Mouse (Mus musculus) neural tube, embryonic 15.5 days (tissue): ENCODE data around the gene Fam72a. TPM values are rescaled to one million over a fixed set of nuclear protein-coding genes. Genes with fewer than 3 reads are reported as not detected.

Source experiments
- ATAC-seq: fragments of 200-750 bp; cut with Nextera tagmentation; 2 replicates; pipeline ENCODE4 v1.8.0; 2017; ENCODE audit warnings: mild to moderate bottlenecking, moderate TSS enrichment, moderate library complexity; ENCODE audit not compliant: low FRiP score
- H3K27ac ChIP-seq: fragments of 300-500 bp; sonication (generic); replicated peaks from 2 replicates; pipeline ENCODE4 v1.5.1; 2015; ENCODE audit warnings: mild to moderate bottlenecking, inconsistent platforms
- H3K27me3 ChIP-seq: fragments of 300-500 bp; sonication (generic); replicated peaks from 2 replicates; pipeline ENCODE4 v1.6.1; 2015; ENCODE audit warnings: inconsistent platforms
- H3K36me3 ChIP-seq: fragments of 300-500 bp; sonication (generic); 2 replicates; pipeline ENCODE4 v1.6.1; 2015; ENCODE audit warnings: inconsistent platforms
- H3K4me1 ChIP-seq: fragments of 300-500 bp; sonication (generic); 2 replicates; pipeline ENCODE4 v1.6.1; 2015; ENCODE audit warnings: inconsistent platforms
- H3K4me2 ChIP-seq: fragments of 300-500 bp; sonication (generic); 2 replicates; pipeline ENCODE4 v1.6.1; 2015; ENCODE audit warnings: inconsistent platforms, mild to moderate bottlenecking, moderate library complexity
- H3K4me3 ChIP-seq: fragments of 300-500 bp; sonication (generic); replicated peaks from 2 replicates; pipeline ENCODE4 v1.5.1; 2015; ENCODE audit warnings: mild to moderate bottlenecking, inconsistent platforms
- H3K9ac ChIP-seq: fragments of 300-500 bp; sonication (generic); replicated peaks from 2 replicates; pipeline ENCODE4 v1.6.1; 2015; ENCODE audit warnings: mild to moderate bottlenecking, inconsistent platforms
- H3K9me3 ChIP-seq: fragments of 300-500 bp; sonication (generic); replicated peaks from 2 replicates; pipeline ENCODE4 v1.6.1; 2016; ENCODE audit warnings: inconsistent platforms
- WGBS: fragments of 180-500 bp; shearing (Covaris S2); methylation state at CpG from one replicate; pipeline ENCODE4 v1.1.7; 2015; ENCODE audit warnings: mixed read lengths; 5-methylcytosine and 5-hydroxymethylcytosine counted together
- polyA plus RNA-seq: library from polyadenylated mRNA; unstranded; fragments of >200 nt; fragmentation: Nextera tagmentation; extraction: Ambion mirVana; gene quantifications from 2 replicates; pipeline ENCODE4 v1.2.1, GENCODE M21; 2015

Gene Fam72a
- polyA plus RNA-seq, 1 experiment from 2014 or later: 1.2 TPM

- Histone ChIP-seq H3K27ac (no peak overlapping the region), H3K4me2 (no peak overlapping the region), H3K4me3 (no peak overlapping the region), H3K4me1 (peaks cover 11% of the 10 kb centered on the region), H3K36me3 (no peaks in the 10 kb centered on the region), H3K9me3 (no peaks in the 10 kb centered on the region), H3K9ac (no peak overlapping the region), H3K27me3 (no peaks in the 10 kb centered on the region)
- ATAC-seq: no peak
These were observed 16.6 kb upstream of the Fam72a start for GRCm38 (mm10) chr1:131511131-131511530.

GRCm38 (mm10) chr1:131511661-131512500, 15.8 kb upstream of the Fam72a start:
- Histone ChIP-seq H3K4me3 (no peak overlapping the region), H3K4me1 (peaks cover 8% of the 10 kb centered on the region), H3K27ac (no peak overlapping the region), H3K36me3 (no peaks in the 10 kb centered on the region), H3K4me2 (no peak overlapping the region), H3K9ac (no peak overlapping the region), H3K27me3 (no peaks in the 10 kb centered on the region), H3K9me3 (no peaks in the 10 kb centered on the region)
- ATAC-seq: no peak
- WGBS: 77% methylated on average over 3 of the region's 3 CpGs

- Histone ChIP-seq H3K9ac (no peak overlapping the region), H3K36me3 (no peaks in the 10 kb centered on the region), H3K27me3 (no peaks in the 10 kb centered on the region), H3K4me2 (no peak overlapping the region), H3K9me3 (no peaks in the 10 kb centered on the region), H3K4me1 (peaks cover 10% of the 10 kb centered on the region), H3K27ac (no peak overlapping the region), H3K4me3 (no peak overlapping the region)
- 89% methylated on average over 2 of the region's 2 CpGs for WGBS
- no peak for ATAC-seq
These were observed 14.6 kb upstream of the Fam72a start for GRCm38 (mm10) chr1:131513136-131513535.

- no peaks in the 10 kb centered on the region for H3K9me3 ChIP-seq
- H3K4me2 ChIP-seq: no peak overlapping the region
- no peak overlapping the region for H3K9ac ChIP-seq
- H3K4me3 ChIP-seq: no peak overlapping the region
- H3K27ac ChIP-seq: no peak overlapping the region
- H3K27me3 ChIP-seq: no peaks in the 10 kb centered on the region
- no peak for ATAC-seq
- no peaks in the 10 kb centered on the region for H3K36me3 ChIP-seq
- H3K4me1 ChIP-seq: peaks cover 10% of the 10 kb centered on the region
- WGBS: 73% methylated on average over 1 of the region's 1 CpGs
These were observed 13.5 kb upstream of the Fam72a start for GRCm38 (mm10) chr1:131514197-131514596.

- Histone ChIP-seq H3K4me3 (no peak overlapping the region), H3K4me2 (no peak overlapping the region), H3K9ac (no peak overlapping the region), H3K27ac (no peak overlapping the region), H3K9me3 (no peaks in the 10 kb centered on the region), H3K36me3 (no peaks in the 10 kb centered on the region), H3K4me1 (peaks cover 26% of the 10 kb centered on the region), H3K27me3 (no peaks in the 10 kb centered on the region)
- 100% methylated on average over 3 of the region's 3 CpGs for WGBS
- no peak for ATAC-seq
These were observed 11.1 kb upstream of the Fam72a start for GRCm38 (mm10) chr1:131516588-131516987.

- no peak for ATAC-seq
These were observed 3.9 kb upstream of the Fam72a start for GRCm38 (mm10) chr1:131523794-131524193.

GRCm38 (mm10) chr1:131525101-131525585, 2.6 kb upstream of the Fam72a start:
- H3K4me1 ChIP-seq: peaks cover 52% of the 10 kb centered on the region
- under 1% methylated on average over 26 of the region's 26 CpGs for WGBS

More at GRCm38 (mm10) chr1:131523794-131524193, 3.9 kb upstream of the Fam72a start:
- Histone ChIP-seq H3K4me2 (peak overlapping the region; percentile 84), H3K9ac (peak overlapping the region; percentile 94), H3K27ac (peak overlapping the region; percentile 94), H3K9me3 (no peaks in the 10 kb centered on the region), H3K4me3 (peak overlapping the region; percentile 67), H3K36me3 (no peaks in the 10 kb centered on the region), H3K27me3 (no peaks in the 10 kb centered on the region), H3K4me1 (peaks cover 58% of the 10 kb centered on the region)
- 32% methylated on average over 3 of the region's 3 CpGs for WGBS

GRCm38 (mm10) chr1:131525586-131526271, 2.0 kb upstream of the Fam72a start:
- Histone ChIP-seq H3K4me2 (peak overlapping the region; percentile 84), H3K4me1 (peaks cover 50% of the 10 kb centered on the region), H3K9ac (peak overlapping the region; percentile 94), H3K36me3 (no peaks in the 10 kb centered on the region), H3K9me3 (no peaks in the 10 kb centered on the region), H3K27ac (peak overlapping the region; percentile 94), H3K4me3 (peak overlapping the region; percentile 67), H3K27me3 (no peaks in the 10 kb centered on the region)
- under 1% methylated on average over 41 of the region's 41 CpGs for WGBS
- no peak for ATAC-seq

More at GRCm38 (mm10) chr1:131525101-131525585, 2.6 kb upstream of the Fam72a start:
- Histone ChIP-seq H3K4me3 (peak overlapping the region; percentile 67), H3K4me2 (peak overlapping the region; percentile 84), H3K9me3 (no peaks in the 10 kb centered on the region), H3K27ac (peak overlapping the region; percentile 94), H3K36me3 (no peaks in the 10 kb centered on the region), H3K9ac (peak overlapping the region; percentile 94), H3K27me3 (no peaks in the 10 kb centered on the region)
- no peak for ATAC-seq

GRCm38 (mm10) chr1:131526371-131527270, 1.1 kb upstream of the Fam72a start:
- peaks cover 42% of the 10 kb centered on the region for H3K4me1 ChIP-seq
- H3K27ac ChIP-seq: peak overlapping the region; percentile 94
- ATAC-seq: peak; percentile 42
- 0% methylated on average over 77 of the region's 81 CpGs for WGBS
- H3K4me2 ChIP-seq: peak overlapping the region; percentile 84
- peak overlapping the region; percentile 67 for H3K4me3 ChIP-seq
- H3K9me3 ChIP-seq: no peaks in the 10 kb centered on the region
- peak overlapping the region; percentile 94 for H3K9ac ChIP-seq
- H3K36me3 ChIP-seq: no peaks in the 10 kb centered on the region
- no peaks in the 10 kb centered on the region for H3K27me3 ChIP-seq

- under 1% methylated on average over 34 of the region's 34 CpGs for WGBS
- H3K27ac ChIP-seq: peak overlapping the region; percentile 75
These were observed 391 bp downstream of the Fam72a start for GRCm38 (mm10) chr1:131528081-131528507.

GRCm38 (mm10) chr1:131528561-131529166, 961 bp downstream of the Fam72a start:
- WGBS: 1% methylated on average over 9 of the region's 9 CpGs
- no peak for ATAC-seq
- H3K27ac ChIP-seq: peak overlapping the region; percentile 75; the same call in 1 of the 2 replicates
- H3K9me3 ChIP-seq: no peaks in the 10 kb centered on the region
- peaks cover 24% of the 10 kb centered on the region for H3K4me1 ChIP-seq
- no peaks in the 10 kb centered on the region for H3K27me3 ChIP-seq
- H3K36me3 ChIP-seq: no peaks in the 10 kb centered on the region
- H3K9ac ChIP-seq: peak overlapping the region; percentile 34
- peak overlapping the region; percentile 67 for H3K4me3 ChIP-seq
- peak overlapping the region; percentile 97 for H3K4me2 ChIP-seq

More at GRCm38 (mm10) chr1:131528081-131528507, 391 bp downstream of the Fam72a start:
- no peaks in the 10 kb centered on the region for H3K36me3 ChIP-seq
- no peaks in the 10 kb centered on the region for H3K9me3 ChIP-seq
- no peaks in the 10 kb centered on the region for H3K27me3 ChIP-seq
- peaks cover 29% of the 10 kb centered on the region for H3K4me1 ChIP-seq
- H3K4me2 ChIP-seq: peak overlapping the region; percentile 97
- H3K4me3 ChIP-seq: peak overlapping the region; percentile 67
- no peak for ATAC-seq
- H3K9ac ChIP-seq: peak overlapping the region; percentile 34
